Comparison of ENCODE assay signal across 9 mouse cellular contexts in the genomic region with DNA sequence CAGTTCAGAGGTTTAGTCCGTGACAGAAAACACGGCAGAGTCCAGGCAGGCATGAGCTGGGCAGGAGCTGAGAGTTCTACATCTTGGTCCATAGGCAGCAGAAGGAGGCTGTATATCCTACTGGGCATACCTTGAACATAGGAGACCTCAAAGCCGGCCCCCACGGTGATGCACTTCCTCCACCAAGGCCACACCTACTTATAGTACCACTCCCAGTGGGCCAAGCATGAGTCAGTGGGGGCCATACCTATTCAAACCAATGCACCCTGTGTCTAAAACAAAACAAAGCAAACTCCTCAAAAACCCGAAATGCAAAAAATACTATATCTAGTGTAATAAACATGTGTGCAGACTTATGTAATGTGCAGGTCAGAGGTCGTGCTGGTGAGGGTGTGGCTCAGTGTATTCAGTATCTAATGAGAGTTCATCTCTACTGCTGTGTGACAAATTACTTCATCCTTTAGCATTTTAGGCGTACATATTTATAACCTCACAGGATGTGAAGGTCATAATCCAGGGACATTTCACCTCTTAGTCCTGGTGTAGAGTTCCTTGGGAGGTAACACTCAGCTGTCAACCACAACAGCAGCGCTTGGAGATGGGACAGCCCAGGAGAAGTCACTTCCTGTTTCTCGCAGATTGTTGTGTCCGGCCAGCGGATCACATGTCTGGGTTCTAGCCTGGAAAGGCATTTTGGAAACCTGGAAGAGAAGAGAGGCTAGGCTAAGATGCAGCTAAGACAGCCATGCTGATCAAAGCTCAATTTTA. TPM values are rescaled to one million over a fixed set of nuclear protein-coding genes. Genes with fewer than 3 reads are reported as not detected.
DNase-seq lines count a peak whose midpoint lies in the region; ATAC-seq lines count a peak whose summit lies in the region.
"Had no signal": no experiment of that assay in that cellular context is flagged by ENCODE, and none has a peak within 500 bp of the region (broad histone marks: within the 10 kb centered on the region; RNA-seq: fewer than 3 reads in every experiment).

No protein-coding gene starts in this region.

- WGBS in midbrain, embryonic 11.5 days = 75% methylated on average over 11 of the region's 11 CpGs
- 78% methylated on average over 11 of the region's 11 CpGs for WGBS in midbrain, embryonic 16.5 days
- WGBS in forebrain, embryonic 11.5 days = 73% methylated on average over 11 of the region's 11 CpGs
- 75% methylated on average over 11 of the region's 11 CpGs for WGBS in limb, embryonic 12.5 days
- WGBS in stomach, embryonic 15.5 days = 63% methylated on average over 11 of the region's 11 CpGs

- H3K4me3 ChIP-seq in midbrain, embryonic 11.5 days (ENCODE audit: low read depth, low read length) = no peak overlapping the region
- H3K4me3 ChIP-seq in midbrain, embryonic 16.5 days (ENCODE audit: low read depth, low read length) = no peak overlapping the region
- no peak overlapping the region for H3K4me3 ChIP-seq in forebrain, embryonic 11.5 days (ENCODE audit: low read depth, low read length)
- no peak overlapping the region for H3K4me3 ChIP-seq in limb, embryonic 12.5 days (replicated peaks)
- H3K4me3 ChIP-seq in stomach, embryonic 15.5 days (replicated peaks) = 0 out of 2 replicates have a peak overlapping the region, but pooled peaks have one; percentile 14

- no peaks in the 10 kb centered on the region for H3K27me3 ChIP-seq in midbrain, embryonic 11.5 days (ENCODE audit: control insufficient read depth, insufficient read depth, low read length)
- no peaks in the 10 kb centered on the region for H3K27me3 ChIP-seq in midbrain, embryonic 16.5 days (ENCODE audit: control insufficient read depth, insufficient read depth, low read depth, low read length)
- no peaks in the 10 kb centered on the region for H3K27me3 ChIP-seq in forebrain, embryonic 11.5 days (ENCODE audit: control insufficient read depth, insufficient read depth, low read length)
- H3K27me3 ChIP-seq in limb, embryonic 12.5 days = no peaks in the 10 kb centered on the region
- no peaks in the 10 kb centered on the region for H3K27me3 ChIP-seq in stomach, embryonic 15.5 days (replicated peaks)

- no peak overlapping the region for H3K9ac ChIP-seq in midbrain, embryonic 11.5 days (ENCODE audit: low read length)
- no peak overlapping the region for H3K9ac ChIP-seq in midbrain, embryonic 16.5 days (ENCODE audit: low read depth, low read length)
- H3K9ac ChIP-seq in forebrain, embryonic 11.5 days (ENCODE audit: low read length) = no peak overlapping the region
- no peak overlapping the region for H3K9ac ChIP-seq in limb, embryonic 12.5 days (replicated peaks)
- H3K9ac ChIP-seq in stomach, embryonic 15.5 days = no peak overlapping the region

- H3K27ac ChIP-seq in midbrain, embryonic 11.5 days (ENCODE audit: low read depth, low read length) = no peak overlapping the region
- no peak overlapping the region for H3K27ac ChIP-seq in midbrain, embryonic 16.5 days (ENCODE audit: low read length)
- no peak overlapping the region for H3K27ac ChIP-seq in forebrain, embryonic 11.5 days (ENCODE audit: low read depth, low read length)
- no peak overlapping the region for H3K27ac ChIP-seq in limb, embryonic 12.5 days
- H3K27ac ChIP-seq in stomach, embryonic 15.5 days = no peak overlapping the region; the same call in 1 of the 2 replicates

- no peak overlapping the region for H3K4me2 ChIP-seq in midbrain, embryonic 11.5 days
- H3K4me2 ChIP-seq in midbrain, embryonic 16.5 days (ENCODE audit: low read length) = no peak overlapping the region
- H3K4me2 ChIP-seq in forebrain, embryonic 11.5 days (ENCODE audit: low read depth, low read length, severe bottlenecking) = no peak overlapping the region
- H3K4me2 ChIP-seq in limb, embryonic 12.5 days = peak overlapping the region; percentile 7; the same call in 1 of the 2 replicates
- H3K4me2 ChIP-seq in stomach, embryonic 15.5 days = peak overlapping the region; percentile 40

- H3K9me3 ChIP-seq in midbrain, embryonic 11.5 days (ENCODE audit: control insufficient read depth, low read length) = no peaks in the 10 kb centered on the region
- no peaks in the 10 kb centered on the region for H3K9me3 ChIP-seq in midbrain, embryonic 16.5 days (replicated peaks; ENCODE audit: control insufficient read depth, low read length, poor library complexity, severe bottlenecking)
- H3K9me3 ChIP-seq in forebrain, embryonic 11.5 days (ENCODE audit: control insufficient read depth, low read length) = no peaks in the 10 kb centered on the region
- no peaks in the 10 kb centered on the region for H3K9me3 ChIP-seq in limb, embryonic 12.5 days
- H3K9me3 ChIP-seq in stomach, embryonic 15.5 days = no peaks in the 10 kb centered on the region

- no peaks in the 10 kb centered on the region for H3K36me3 ChIP-seq in midbrain, embryonic 11.5 days (ENCODE audit: control insufficient read depth, insufficient read depth, low read length)
- H3K36me3 ChIP-seq in midbrain, embryonic 16.5 days (ENCODE audit: control insufficient read depth, insufficient read depth, low read length) = peaks cover 14% of the 10 kb centered on the region
- peaks cover 4% of the 10 kb centered on the region; the same call in 1 of the 2 replicates for H3K36me3 ChIP-seq in forebrain, embryonic 11.5 days (ENCODE audit: control insufficient read depth, insufficient read depth, low read length)
- peaks cover 64% of the 10 kb centered on the region for H3K36me3 ChIP-seq in limb, embryonic 12.5 days
- H3K36me3 ChIP-seq in stomach, embryonic 15.5 days = peaks cover 11% of the 10 kb centered on the region

- no peak for DNase-seq in midbrain, embryonic 11.5 days (ENCODE audit: low spot score, missing footprints)
- no peak for DNase-seq in forebrain, embryonic 11.5 days (ENCODE audit: low spot score)
- no peak for DNase-seq in right cerebral cortex, postnatal 14 days
- DNase-seq in adrenal gland, adult 18-20 months (ENCODE audit: low spot score in 2 of 2) = no peak
- DNase-seq: kidney, adult 8-10 months had no signal

- ATAC-seq in midbrain, embryonic 11.5 days (ENCODE audit: low FRiP score) = peak; percentile 65
- no peak for ATAC-seq in midbrain, embryonic 16.5 days
- peak; percentile 39; the same call in 1 of the 2 replicates for ATAC-seq in forebrain, embryonic 11.5 days (replicated peaks; ENCODE audit: low FRiP score)
- ATAC-seq in limb, embryonic 12.5 days (ENCODE audit: insufficient number of reproducible peaks, insufficient read depth, low FRiP score, low TSS enrichment, low read depth) = no peak
- ATAC-seq in stomach, embryonic 15.5 days (ENCODE audit: insufficient read depth, low FRiP score, low read depth) = peak; percentile 36; the same call in 1 of the 2 replicates
- ATAC-seq in megakaryocyte, adult 5-6 weeks (ENCODE audit: poor library complexity, severe bottlenecking) = no peak

- peaks cover 11% of the 10 kb centered on the region for H3K4me1 ChIP-seq in midbrain, embryonic 11.5 days (ENCODE audit: control insufficient read depth, insufficient read depth, low read length)
- no peaks in the 10 kb centered on the region; the same call in 1 of the 2 replicates for H3K4me1 ChIP-seq in midbrain, embryonic 16.5 days (ENCODE audit: control insufficient read depth, insufficient read depth, low read length)
- peaks cover 3% of the 10 kb centered on the region; the same call in 1 of the 2 replicates for H3K4me1 ChIP-seq in forebrain, embryonic 11.5 days (replicated peaks; ENCODE audit: control insufficient read depth, insufficient read depth, low read length)
- H3K4me1 ChIP-seq in limb, embryonic 12.5 days (replicated peaks) = peaks cover 9% of the 10 kb centered on the region
- H3K4me1 ChIP-seq in stomach, embryonic 15.5 days = peaks cover 7% of the 10 kb centered on the region

RNA-seq across cellular contexts. Expression of a gene that starts 22.7 kb away (rescaled TPM):
- polyA plus RNA-seq in midbrain, embryonic 11.5 days (2014; fragmentation: Nextera tagmentation; extraction: Ambion mirVana) = 36.8 and 43.6 TPM in 2 replicates
- polyA plus RNA-seq in midbrain, embryonic 16.5 days (2015; fragmentation: Nextera tagmentation; extraction: Ambion mirVana) = 27.8 and 28.2 TPM in 2 replicates
- 37.1 and 38.2 TPM in 2 replicates for polyA plus RNA-seq in forebrain, embryonic 11.5 days (2014; fragmentation: Nextera tagmentation; extraction: Ambion mirVana)
- polyA plus RNA-seq in limb, embryonic 12.5 days (2016; fragmentation: Nextera tagmentation; extraction: Ambion mirVana) = 33.8 and 34.7 TPM in 2 replicates
- 38.6 and 40.0 TPM in 2 replicates for polyA plus RNA-seq in stomach, embryonic 15.5 days (2015; fragmentation: Nextera tagmentation; extraction: Ambion mirVana)
- total RNA-seq in megakaryocyte, adult 5-6 weeks (2015) = 25.7 and 32.3 TPM in 2 replicates
- 30.0 and 31.3 TPM in 2 replicates for total RNA-seq in megakaryocyte, adult 5-6 weeks (2017)
- 10 to 100 TPM; 47.1 to 75.0 TPM for total RNA-seq in adrenal gland, adult 18-20 months (2021)

RNA-seq across cellular contexts. Expression of a gene that starts 46.6 kb away (rescaled TPM):
- polyA plus RNA-seq in midbrain, embryonic 11.5 days (2014; fragmentation: Nextera tagmentation; extraction: Ambion mirVana) = 4.4 and 5.2 TPM in 2 replicates
- 3.3 and 3.6 TPM in 2 replicates for polyA plus RNA-seq in midbrain, embryonic 16.5 days (2015; fragmentation: Nextera tagmentation; extraction: Ambion mirVana)
- 3.1 and 3.8 TPM in 2 replicates for polyA plus RNA-seq in forebrain, embryonic 11.5 days (2014; fragmentation: Nextera tagmentation; extraction: Ambion mirVana)
- 3.4 and 3.5 TPM in 2 replicates for polyA plus RNA-seq in limb, embryonic 12.5 days (2016; fragmentation: Nextera tagmentation; extraction: Ambion mirVana)
- polyA plus RNA-seq in stomach, embryonic 15.5 days (2015; fragmentation: Nextera tagmentation; extraction: Ambion mirVana) = 2.9 and 3.1 TPM in 2 replicates
- 12.9 and 17.3 TPM in 2 replicates for total RNA-seq in megakaryocyte, adult 5-6 weeks (2015)
- total RNA-seq in megakaryocyte, adult 5-6 weeks (2017) = 10.0 and 11.2 TPM in 2 replicates
- 10 to 100 TPM; 27.2 to 29.1 TPM for total RNA-seq in adrenal gland, adult 18-20 months (2021)

Comparison
In these comparisons a context has a peak if more than half of its experiments do, and no peak if none do; other contexts are left out.
1. ATAC-seq: peak in midbrain, embryonic 11.5 days (single experiment), forebrain, embryonic 11.5 days (single experiment) and stomach, embryonic 15.5 days (single experiment); none in midbrain, embryonic 16.5 days (single experiment), limb, embryonic 12.5 days (single experiment) and megakaryocyte, adult 5-6 weeks (single experiment).
2. H3K4me2 ChIP-seq: peak in limb, embryonic 12.5 days (single experiment) and stomach, embryonic 15.5 days (single experiment); none in midbrain, embryonic 11.5 days (single experiment), midbrain, embryonic 16.5 days (single experiment) and forebrain, embryonic 11.5 days (single experiment).